Mouse (Mus musculus): ENCODE results near the gene Kdsr. TPM values are rescaled to one million over a fixed set of nuclear protein-coding genes. Genes with fewer than 3 reads are reported as not detected.
A peak's percentile ranks its signal among the peaks of the same experiment; 100 is the strongest.
"Not testable (repeated sequence)": the region's sequence is repeated elsewhere in the genome, so short reads cannot be mapped to it uniquely, and the experiment has no call there.

Kdsr gene
- total and polyA plus RNA-seq, 3 experiments: 15.1 to 20.3 TPM; not detected in 1

DNA sequence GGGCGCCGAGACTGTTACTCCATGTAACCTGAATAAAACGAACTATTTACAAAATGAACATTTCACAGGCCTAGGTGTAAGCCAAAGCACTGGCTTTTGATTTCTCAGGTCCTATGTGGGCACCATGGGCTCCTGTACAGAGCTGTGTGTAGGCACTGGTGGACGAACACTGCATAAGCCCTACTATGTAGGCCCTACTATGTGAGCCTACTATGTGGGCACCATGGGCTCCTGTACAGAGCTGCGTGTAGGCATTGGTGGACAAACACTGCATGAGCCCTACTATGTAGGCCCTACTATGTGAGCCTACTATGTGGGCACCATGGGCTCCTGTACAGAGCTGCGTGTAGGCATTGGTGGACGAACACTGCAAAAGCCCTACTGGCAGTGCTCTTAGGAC is 41.8 kb downstream of the Kdsr start:
- Histone ChIP-seq H3K4me1 (ENCODE audit: control insufficient read depth in 1 of 2, insufficient read depth in 2 of 2, low read length in 2 of 2) (peaks cover 2 to 12% of the 10 kb centered on the region in 2 experiments; a peak in 3 of 4 replicates), H3K36me3 (ENCODE audit: control insufficient read depth in 1 of 2, insufficient read depth in 2 of 2, low read length in 2 of 2) (peaks cover 0 to 17% of the 10 kb centered on the region in 2 experiments; a peak in 2 of 4 replicates), H3K79me2 (ENCODE audit: control insufficient read depth, insufficient read depth, low read length, poor library complexity) (peaks cover 14% of the 10 kb centered on the region)
- DNase-seq (ENCODE audit: low read depth, low spot score); H3K9ac ChIP-seq (ENCODE audit: control insufficient read depth, low read depth, low read length, poor library complexity, severe bottlenecking); H3K4me3 ChIP-seq (ENCODE audit: control insufficient read depth in 1 of 2, insufficient read depth in 1 of 2, low read depth in 2 of 2, low read length in 2 of 2); H3K27ac ChIP-seq (ENCODE audit: control insufficient read depth, low read depth, low read length); H3K27me3 ChIP-seq (ENCODE audit: control insufficient read depth in 1 of 2, insufficient read depth in 2 of 2, low read length in 2 of 2); H3K9me3 ChIP-seq (replicated peaks; ENCODE audit: insufficient read depth, low read length): not testable (repeated sequence)
- TF ChIP-seq POLR2AphosphoS5 (IDR thresholded peaks at IDR 0.05; ENCODE audit: borderline replicate concordance, low read depth, low read length): 0 out of 2 replicates have a peak, but pooled peaks have one; percentile 41

- DNase-seq (ENCODE audit: low read depth, low spot score): peak; percentile 83
- Histone ChIP-seq H3K79me2 (ENCODE audit: control insufficient read depth, insufficient read depth, low read length, poor library complexity) (peaks cover 20% of the 10 kb centered on the region), H3K9ac (ENCODE audit: control insufficient read depth, low read depth, low read length, poor library complexity, severe bottlenecking) (no peak overlapping the region), H3K4me3 (ENCODE audit: control insufficient read depth in 1 of 2, insufficient read depth in 1 of 2, low read depth in 2 of 2, low read length in 2 of 2) (no peak overlapping the region), H3K4me1 (ENCODE audit: control insufficient read depth in 1 of 2, insufficient read depth in 2 of 2, low read length in 2 of 2) (peaks cover 2 to 12% of the 10 kb centered on the region in 2 experiments; a peak in 3 of 4 replicates), H3K27me3 (ENCODE audit: control insufficient read depth in 1 of 2, insufficient read depth in 2 of 2, low read length in 2 of 2) (no peaks in the 10 kb centered on the region), H3K27ac (ENCODE audit: control insufficient read depth, low read depth, low read length) (no peak overlapping the region), H3K9me3 (replicated peaks; ENCODE audit: insufficient read depth, low read length) (no peaks in the 10 kb centered on the region), H3K36me3 (ENCODE audit: control insufficient read depth in 1 of 2, insufficient read depth in 2 of 2, low read length in 2 of 2) (peaks cover 0 to 17% of the 10 kb centered on the region in 2 experiments; a peak in 2 of 4 replicates)
- TF ChIP-seq SIN3A (IDR thresholded peaks at IDR 0.05; ENCODE audit: low read length): no peak
- TF ChIP-seq CTCF (IDR thresholded peaks at IDR 0.05 in 2 of 3, conservative IDR thresholded peaks at IDR 0.05 in 1 of 3; ENCODE audit: control insufficient read depth in 1 of 3, insufficient read depth in 1 of 3, low read depth in 2 of 3, low read length in 3 of 3, poor library complexity in 1 of 3, severe bottlenecking in 1 of 3): peak in 2 of 3 experiments; percentile 70 to 84; a peak in 4 of 6 replicates
Observed at GRCm38 (mm10) chr1:106717071-106717601, 42.4 kb downstream of the Kdsr start.

- H3K36me3 ChIP-seq (ENCODE audit: control insufficient read depth in 1 of 2, insufficient read depth in 2 of 2, low read length in 2 of 2): peaks cover 0 to 17% of the 10 kb centered on the region in 2 experiments; a peak in 2 of 4 replicates
- peaks cover 29% of the 10 kb centered on the region for H3K79me2 ChIP-seq (ENCODE audit: control insufficient read depth, insufficient read depth, low read length, poor library complexity)
- DNase-seq (ENCODE audit: low read depth, low spot score): peak; percentile 73
- TF ChIP-seq USF1 (IDR thresholded peaks at IDR 0.05; ENCODE audit: low read depth, low read length) (no peak), MAZ (IDR thresholded peaks at IDR 0.05; ENCODE audit: low read depth, low read length) (no peak), TBP (IDR thresholded peaks at IDR 0.05; ENCODE audit: low read depth, low read length) (0 out of 2 replicates have a peak, but pooled peaks have one; percentile 9), BHLHE40 (IDR thresholded peaks at IDR 0.05; ENCODE audit: borderline replicate concordance, low read depth, low read length) (no peak), TAL1 (IDR thresholded peaks at IDR 0.05; ENCODE audit: low read length) (no peak; the same call in 1 of the 2 replicates), POLR2A (IDR thresholded peaks at IDR 0.05; ENCODE audit: control insufficient read depth in 1 of 2, insufficient read depth in 1 of 2, low read depth in 1 of 2, low read length in 2 of 2, poor library complexity in 1 of 2) (0 out of 4 replicates have a peak, but pooled peaks of 1 of the 2 experiments have one; percentile 39), SMC3 (IDR thresholded peaks at IDR 0.05; ENCODE audit: low read depth, low read length) (no peak), RAD21 (IDR thresholded peaks at IDR 0.05; ENCODE audit: low read depth, low read length) (no peak), GABPA (IDR thresholded peaks at IDR 0.05; ENCODE audit: low read depth, low read length) (no peak), MAFK (IDR thresholded peaks at IDR 0.05; ENCODE audit: borderline replicate concordance, low read depth, low read length) (no peak), HCFC1 (IDR thresholded peaks at IDR 0.05; ENCODE audit: low read depth, low read length) (no peak), MEF2A (IDR thresholded peaks at IDR 0.05; ENCODE audit: extremely low read depth, insufficient replicate concordance, low read depth, low read length, poor library complexity, severe bottlenecking) (no peak), POLR2AphosphoS5 (IDR thresholded peaks at IDR 0.05; ENCODE audit: borderline replicate concordance, low read depth, low read length) (peak; percentile 100), RCOR1 (IDR thresholded peaks at IDR 0.05; ENCODE audit: low read depth, low read length) (no peak), ETS1 (IDR thresholded peaks at IDR 0.05; ENCODE audit: low read depth, low read length) (no peak)
- H3K27me3 ChIP-seq (ENCODE audit: control insufficient read depth in 1 of 2, insufficient read depth in 2 of 2, low read length in 2 of 2): no peaks in the 10 kb centered on the region
- H3K4me3 ChIP-seq (ENCODE audit: control insufficient read depth in 1 of 2, insufficient read depth in 1 of 2, low read depth in 2 of 2, low read length in 2 of 2): 0 out of 4 replicates have a peak overlapping the region, but pooled peaks of 1 of the 2 experiments have one; percentile 3
- peak overlapping the region; percentile 30 for H3K27ac ChIP-seq (ENCODE audit: control insufficient read depth, low read depth, low read length)
- no peaks in the 10 kb centered on the region for H3K9me3 ChIP-seq (replicated peaks; ENCODE audit: insufficient read depth, low read length)
- H3K4me1 ChIP-seq (ENCODE audit: control insufficient read depth in 1 of 2, insufficient read depth in 2 of 2, low read length in 2 of 2): peaks cover 2 to 12% of the 10 kb centered on the region in 2 experiments; a peak in 3 of 4 replicates
- H3K9ac ChIP-seq (ENCODE audit: control insufficient read depth, low read depth, low read length, poor library complexity, severe bottlenecking): peak overlapping the region; percentile 2; the same call in 1 of the 2 replicates
Observed at GRCm38 (mm10) chr1:106716141-106716540, 43.4 kb downstream of the Kdsr start.

All from MEL (cell line).